ENCODE assay signal across 13 mouse cellular contexts in the genomic region with DNA sequence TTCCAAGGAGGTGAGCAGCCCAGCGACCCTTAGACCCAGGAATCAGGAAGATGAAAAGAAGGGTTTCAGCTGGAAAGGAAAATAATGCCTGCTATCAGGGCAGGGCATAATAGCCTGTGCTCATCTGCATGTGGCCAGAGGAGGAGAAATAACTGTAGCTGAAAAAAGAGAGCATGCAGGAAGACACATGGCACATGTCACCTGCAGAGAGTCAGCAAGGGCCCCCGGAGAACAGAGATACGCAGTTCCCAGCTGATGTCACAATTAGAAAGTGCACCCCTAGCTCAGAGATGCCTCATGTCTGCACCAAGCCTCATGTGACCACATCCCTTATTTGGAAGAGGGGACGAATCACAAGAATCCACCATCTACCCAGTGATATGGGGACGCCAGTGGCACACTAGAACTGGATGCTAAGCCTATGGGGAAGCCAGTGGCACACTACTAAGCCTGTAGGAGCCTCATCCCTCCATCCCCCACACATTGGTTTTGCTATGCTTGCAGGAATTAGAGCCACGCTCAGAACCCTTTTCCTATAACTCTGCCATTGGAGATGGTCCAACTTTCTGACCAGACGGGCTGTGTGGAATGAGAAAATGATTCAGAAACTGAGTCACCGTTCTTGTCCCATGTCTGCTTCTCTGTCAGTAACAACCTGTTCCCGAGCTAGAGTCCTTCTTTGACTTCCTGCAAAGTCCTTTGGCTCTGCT. TPM values are rescaled to one million over a fixed set of nuclear protein-coding genes. Genes with fewer than 3 reads are reported as not detected.
DNase-seq lines count a peak whose midpoint lies in the region; ATAC-seq and TF ChIP-seq lines count a peak whose summit lies in the region.
"Had no signal": no experiment of that assay in that cellular context is flagged by ENCODE, and none has a peak within 500 bp of the region (broad histone marks: within the 10 kb centered on the region; RNA-seq: fewer than 3 reads in every experiment).

No protein-coding gene starts in this region.

- 0 out of 2 replicates have a peak overlapping the region, but pooled peaks have one; percentile 14 for H3K27ac ChIP-seq in liver, adult 2 months (replicated peaks; ENCODE audit: insufficient read depth, low read depth, low read length)
- peak overlapping the region; percentile 96 for H3K27ac ChIP-seq in embryonic fibroblast, embryonic 13.5 days (ENCODE audit: insufficient read depth, low read length)
- H3K27ac ChIP-seq: embryonic facial prominence, embryonic 13.5 days had no signal

- no peaks in the 10 kb centered on the region for H3K27me3 ChIP-seq in liver, adult 2 months (ENCODE audit: control insufficient read depth, insufficient read depth, low read length)
- H3K27me3 ChIP-seq: embryonic facial prominence, embryonic 13.5 days had no signal

- H3K9ac ChIP-seq in liver, adult 2 months (ENCODE audit: low read depth, low read length): no peak overlapping the region
- H3K9ac ChIP-seq: embryonic facial prominence, embryonic 13.5 days; forebrain, postnatal 0 days; liver, embryonic 13.5 days had no signal

- peaks cover 8% of the 10 kb centered on the region; the same call in 1 of the 2 replicates for H3K4me1 ChIP-seq in liver, adult 2 months (ENCODE audit: control insufficient read depth, insufficient read depth, low read length)
- H3K4me1 ChIP-seq in embryonic fibroblast, embryonic 13.5 days (ENCODE audit: control insufficient read depth, insufficient read depth, low read length): peaks cover 34% of the 10 kb centered on the region

- DNase-seq in frontal cortex, postnatal 14 days (ENCODE audit: low spot score in 2 of 2): no peak
- no peak for DNase-seq in liver, adult 2 months (ENCODE audit: extremely low read depth, low read depth, low spot score)
- no peak for DNase-seq in liver
- peak; percentile 70 for DNase-seq in 416B (ENCODE audit: low read depth)
- no peak for DNase-seq in frontal cortex, postnatal 36 days (ENCODE audit: low spot score in 2 of 2)
- no peak for DNase-seq in natural killer cell, adult 2 months (ENCODE audit: low spot score in 2 of 2)
- DNase-seq: cerebellum, adult 9-11 months; forebrain, postnatal 0 days; liver, embryonic 13.5 days; thymus, postnatal 14 days had no signal

- 72% methylated on average over 9 of the region's 9 CpGs for WGBS in liver, adult 2 months

- no peaks in the 10 kb centered on the region for H3K36me3 ChIP-seq in liver, adult 2 months (ENCODE audit: control insufficient read depth, insufficient read depth, low read length)
- H3K36me3 ChIP-seq: embryonic facial prominence, embryonic 13.5 days; liver, embryonic 13.5 days had no signal

- H3K4me3 ChIP-seq in liver, adult 2 months (ENCODE audit: insufficient read depth, low read depth, low read length): no peak overlapping the region
- no peak overlapping the region for H3K4me3 ChIP-seq in embryonic fibroblast, embryonic 13.5 days (ENCODE audit: insufficient read depth, low read length)
- H3K4me3 ChIP-seq: embryonic facial prominence, embryonic 13.5 days; liver, embryonic 13.5 days had no signal

- ATAC-seq in frontal cortex, adult (ENCODE audit: low TSS enrichment): peak; percentile 47; the same call in 1 of the 2 replicates
- ATAC-seq: forebrain, postnatal 0 days had no signal

- TF ChIP-seq POLR2A in liver, adult 2 months (IDR thresholded peaks at IDR 0.05; ENCODE audit: extremely low read depth, insufficient read depth, low read length): no peak
- TF ChIP-seq POLR2A in embryonic fibroblast, embryonic 13.5 days (IDR thresholded peaks at IDR 0.05; ENCODE audit: low read depth, low read length): no peak

- no peak for TF ChIP-seq CTCF in liver, adult 2 months (IDR thresholded peaks at IDR 0.05; ENCODE audit: low read depth, low read length)
- TF ChIP-seq CTCF in embryonic fibroblast, embryonic 13.5 days (IDR thresholded peaks at IDR 0.05; ENCODE audit: borderline replicate concordance, insufficient read depth, low read length): no peak

- no peaks in the 10 kb centered on the region for H3K79me2 ChIP-seq in liver, adult 2 months (ENCODE audit: control insufficient read depth, insufficient read depth, low read length)

RNA-seq across cellular contexts. Expression of a gene that starts 21.4 kb away (rescaled TPM):
- 68.3 and 101 TPM in 2 replicates for total RNA-seq in liver, adult 2 months (2014; rRNA removed)
- 91.7 and 93.5 TPM in 2 replicates for polyA plus RNA-seq in liver, adult 2 months (2012; rRNA removed)
- polyA plus RNA-seq in embryonic fibroblast, embryonic 13.5 days (2011; ENCODE audit: insufficient read length, low read depth, missing spikeins): 15.8 and 33.1 TPM in 2 replicates
